Mouse (Mus musculus) liver, embryonic 15.5 days (tissue): ENCODE measurements around the gene Prl7a2. TPM values are rescaled to one million over a fixed set of nuclear protein-coding genes. Genes with fewer than 3 reads are reported as not detected.

Experiments used
- ATAC-seq: fragments of 200-750 bp; cut with Nextera tagmentation; 2 replicates; pipeline ENCODE4 v1.8.0; 2017; ENCODE audit warnings: moderate number of reproducible peaks, mild to moderate bottlenecking, moderate library complexity; ENCODE audit not compliant: insufficient read depth
- H3K27ac ChIP-seq: fragments of 300-500 bp; sonication (generic); replicated peaks from 2 replicates; pipeline ENCODE4 v1.5.1; 2015; ENCODE audit warnings: mild to moderate bottlenecking, inconsistent platforms
- H3K27me3 ChIP-seq: fragments of 300-500 bp; sonication (generic); 2 replicates; pipeline ENCODE4 v1.6.1; 2015; ENCODE audit warnings: mild to moderate bottlenecking, inconsistent platforms
- H3K36me3 ChIP-seq: fragments of 300-500 bp; sonication (generic); replicated peaks from 2 replicates; pipeline ENCODE4 v1.6.1; 2015; ENCODE audit warnings: moderate library complexity, mild to moderate bottlenecking, inconsistent platforms
- H3K4me1 ChIP-seq: fragments of 300-500 bp; sonication (generic); replicated peaks from 2 replicates; pipeline ENCODE4 v1.6.1; 2015; ENCODE audit warnings: inconsistent platforms
- H3K4me2 ChIP-seq: fragments of 300-500 bp; sonication (generic); 2 replicates; pipeline ENCODE4 v1.6.1; 2015; ENCODE audit warnings: moderate library complexity, mild to moderate bottlenecking, inconsistent platforms
- H3K4me3 ChIP-seq: fragments of 300-500 bp; sonication (generic); replicated peaks from 2 replicates; pipeline ENCODE4 v1.5.1; 2015; ENCODE audit warnings: mild to moderate bottlenecking, inconsistent platforms
- H3K9ac ChIP-seq: fragments of 300-500 bp; sonication (generic); 2 replicates; pipeline ENCODE4 v1.6.1; 2015; ENCODE audit warnings: moderate library complexity, mild to moderate bottlenecking, inconsistent platforms
- H3K9me3 ChIP-seq: fragments of 300-500 bp; sonication (generic); replicated peaks from 2 replicates; pipeline ENCODE4 v1.6.1; 2016; ENCODE audit warnings: inconsistent platforms
- WGBS: fragments of 180-500 bp; shearing (Covaris S2); methylation state at CpG from one replicate; pipeline ENCODE4 v1.1.7; 2015; ENCODE audit warnings: mixed read lengths; ENCODE audit not compliant: insufficient replicate concordance; 5-methylcytosine and 5-hydroxymethylcytosine counted together
- polyA plus RNA-seq: library from polyadenylated mRNA; unstranded; fragments of >200 nt; fragmentation: Nextera tagmentation; extraction: Ambion mirVana; gene quantifications from 2 replicates; pipeline ENCODE4 v1.2.1, GENCODE M21; 2015

Gene Prl7a2
- not detected in 2 replicates for polyA plus RNA-seq

DNA sequence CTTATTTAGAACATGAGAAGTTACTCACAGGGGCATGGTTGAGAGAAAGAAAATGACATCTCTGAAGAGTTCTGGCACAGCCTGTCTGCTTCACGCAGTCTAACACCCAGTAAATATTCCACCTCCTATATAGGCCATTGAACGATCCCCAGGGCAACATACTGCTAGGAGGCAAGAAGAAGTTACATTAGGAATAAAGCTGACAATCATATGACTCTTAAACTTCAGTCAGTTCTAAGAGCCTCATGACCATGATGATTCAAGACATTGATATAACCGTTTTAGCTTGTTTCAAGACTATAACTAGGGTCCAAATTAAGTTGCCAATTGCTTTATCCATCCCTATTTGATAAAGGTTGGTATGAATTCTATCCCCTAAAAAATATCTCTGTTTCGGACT is at the start of gene Prl7a2:
Gene Prl7a2, minus strand, starts transcription at position 101 of the 400 bp plus-strand sequence.
- Histone ChIP-seq H3K36me3 (no peaks in the 10 kb centered on the region), H3K27ac (no peak within 1 kb of the TSS), H3K9ac (no peak within 1 kb of the TSS), H3K9me3 (no peaks in the 10 kb centered on the region), H3K4me3 (no peak within 1 kb of the TSS), H3K27me3 (no peaks in the 10 kb centered on the region), H3K4me2 (no peak within 1 kb of the TSS), H3K4me1 (no peaks in the 10 kb centered on the region)
- WGBS, result 51% methylated on average over 4 of the region's 4 CpGs
- no peak for ATAC-seq

DNA sequence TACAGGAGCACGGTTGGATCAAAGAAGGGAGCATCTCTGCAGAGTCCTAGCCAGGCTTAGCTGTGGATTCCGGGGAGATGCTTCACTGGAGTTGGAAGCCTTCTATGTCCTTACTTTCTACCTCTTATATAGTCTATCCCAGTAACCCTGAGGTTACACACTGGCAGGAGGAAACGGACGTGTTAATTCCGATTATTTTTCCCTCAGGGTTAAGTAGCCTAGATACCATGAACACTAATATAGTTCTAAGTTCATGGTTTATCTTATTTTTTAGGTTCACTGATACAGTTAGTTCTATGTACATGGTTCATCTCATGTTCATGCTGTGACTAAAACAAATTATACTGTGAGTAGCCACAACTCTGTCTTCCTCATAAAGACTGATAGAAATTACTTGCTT is 48.8 kb upstream of the Prl7a2 start, which contains the start of gene Prl7d1:
Gene Prl7d1, minus strand, starts transcription at position 101 of the 400 bp plus-strand sequence.
- ATAC-seq, result no peak
- Histone ChIP-seq H3K4me2 (no peak within 1 kb of the TSS), H3K27ac (no peak within 1 kb of the TSS), H3K27me3 (no peaks in the 10 kb centered on the region), H3K36me3 (no peaks in the 10 kb centered on the region), H3K9ac (no peak within 1 kb of the TSS), H3K9me3 (no peaks in the 10 kb centered on the region), H3K4me1 (no peaks in the 10 kb centered on the region), H3K4me3 (no peak within 1 kb of the TSS)
- 68% methylated on average over 5 of the region's 5 CpGs for WGBS

DNA sequence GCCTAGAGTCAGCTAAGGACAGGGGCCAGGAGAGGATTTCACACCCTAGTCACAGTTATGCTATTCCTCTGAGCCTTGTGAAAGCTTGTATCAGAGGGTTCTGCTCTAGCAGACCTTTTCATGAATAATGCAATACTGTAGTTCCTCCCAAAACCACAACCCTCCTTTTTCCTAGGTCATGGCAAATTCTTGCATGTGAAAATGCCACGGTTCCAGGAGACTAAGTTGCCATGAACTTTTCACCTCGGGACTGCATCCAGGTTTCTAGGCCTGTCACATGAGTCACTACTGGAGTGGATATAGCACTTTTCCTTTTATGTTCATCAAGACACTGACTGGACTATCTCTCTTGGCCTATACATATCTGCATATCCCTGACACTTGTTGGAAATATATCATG is 38.7 kb upstream of the Prl7a2 start:
- no peak overlapping the region for H3K4me3 ChIP-seq
- H3K4me2 ChIP-seq, result no peak overlapping the region
- no peak overlapping the region for H3K9ac ChIP-seq
- no peak for ATAC-seq
- H3K4me1 ChIP-seq, result no peaks in the 10 kb centered on the region
- no peak overlapping the region for H3K27ac ChIP-seq
- no peaks in the 10 kb centered on the region for H3K36me3 ChIP-seq
- H3K9me3 ChIP-seq, result no peaks in the 10 kb centered on the region
- no peaks in the 10 kb centered on the region for H3K27me3 ChIP-seq
- WGBS, result 31% methylated on average over 2 of the region's 2 CpGs

DNA sequence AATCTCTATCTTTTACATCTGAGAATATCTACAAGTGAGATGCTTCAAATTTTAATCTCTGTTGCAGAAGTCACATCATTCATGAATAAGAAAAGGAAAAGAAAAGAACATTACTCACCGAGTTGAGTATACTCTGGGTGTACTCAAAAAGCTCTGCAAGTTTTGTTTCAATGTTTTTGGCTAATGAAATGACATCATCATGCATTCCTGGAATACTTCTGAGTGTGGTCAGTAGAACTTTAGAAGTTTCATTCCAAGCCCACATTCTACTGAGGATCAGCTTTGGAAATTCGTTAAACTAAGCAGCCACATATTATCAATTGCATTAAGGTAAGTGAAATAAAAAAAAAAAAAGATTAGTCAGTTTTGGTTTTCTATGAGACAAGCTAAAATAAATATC is 7.1 kb downstream of the Prl7a2 start:
- Histone ChIP-seq H3K9me3 (no peaks in the 10 kb centered on the region), H3K4me2 (no peak overlapping the region), H3K4me3 (no peak overlapping the region), H3K27me3 (no peaks in the 10 kb centered on the region), H3K36me3 (no peaks in the 10 kb centered on the region), H3K9ac (no peak overlapping the region), H3K27ac (no peak overlapping the region), H3K4me1 (no peaks in the 10 kb centered on the region)
- no peak for ATAC-seq
- WGBS, result 49% methylated on average over 2 of the region's 2 CpGs

DNA sequence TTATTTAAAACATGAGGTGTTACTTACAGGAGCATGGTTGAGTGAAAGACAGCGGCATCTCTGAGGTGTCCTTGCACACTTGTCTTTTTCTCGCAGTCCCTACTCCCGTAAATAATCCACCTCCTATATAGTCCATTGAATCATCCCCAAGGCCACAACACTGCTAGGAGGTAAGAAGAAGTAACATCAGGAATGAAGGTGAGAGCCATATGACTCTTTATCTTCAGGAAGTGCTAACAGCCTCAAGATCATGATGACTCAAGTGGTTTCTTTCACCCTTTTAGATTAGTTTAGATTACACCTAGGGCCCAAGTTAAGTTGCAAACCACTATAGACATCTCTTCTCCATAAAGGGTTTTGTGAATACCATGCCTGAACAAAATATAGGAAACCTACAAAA is 25.4 kb downstream of the Prl7a2 start, which contains the start of gene Prl7a1:
Gene Prl7a1, minus strand, starts transcription at position 101 of the 400 bp plus-strand sequence.
- Histone ChIP-seq H3K27me3 (no peaks in the 10 kb centered on the region), H3K4me2 (no peak within 1 kb of the TSS), H3K9me3 (no peaks in the 10 kb centered on the region), H3K36me3 (no peaks in the 10 kb centered on the region), H3K4me3 (no peak within 1 kb of the TSS), H3K9ac (no peak within 1 kb of the TSS), H3K27ac (no peak within 1 kb of the TSS), H3K4me1 (no peaks in the 10 kb centered on the region)
- no peak for ATAC-seq
- 74% methylated on average over 3 of the region's 3 CpGs for WGBS

DNA sequence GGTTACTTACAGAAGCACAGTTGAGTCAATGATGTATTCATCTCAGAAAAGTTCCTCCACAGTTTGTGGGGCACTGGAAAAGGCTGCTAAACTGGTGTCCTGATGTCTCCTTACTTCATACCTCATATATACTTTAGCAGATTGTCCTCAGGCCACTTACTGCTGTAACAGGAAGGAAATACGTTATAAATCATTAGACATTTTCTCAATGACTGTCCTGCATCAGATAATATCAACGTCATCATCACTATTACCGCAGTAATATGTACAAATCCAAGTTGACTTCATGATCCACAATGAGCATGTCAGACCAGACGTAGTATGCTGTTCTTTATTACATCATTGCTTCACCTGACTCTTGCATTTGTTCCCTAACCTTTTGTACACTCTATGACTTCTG is 57.4 kb downstream of the Prl7a2 start, which contains the start of gene Prl7b1:
Gene Prl7b1, minus strand, starts transcription at position 101 of the 400 bp plus-strand sequence.
- Histone ChIP-seq H3K9ac (no peak within 1 kb of the TSS), H3K9me3 (no peaks in the 10 kb centered on the region), H3K4me2 (no peak within 1 kb of the TSS), H3K27me3 (no peaks in the 10 kb centered on the region), H3K4me1 (no peaks in the 10 kb centered on the region), H3K36me3 (no peaks in the 10 kb centered on the region), H3K4me3 (no peak within 1 kb of the TSS), H3K27ac (no peak within 1 kb of the TSS)
- no peak for ATAC-seq
- WGBS, result 50% methylated on average over 4 of the region's 4 CpGs

Other genes starting within 250 kb of the Prl7a2 start
- not detected in 2 replicates for gene Prl8a6, start 229.3 kb downstream of the Prl7a2 start, polyA plus RNA-seq
- gene Prl8a8, start 154.8 kb downstream of the Prl7a2 start, polyA plus RNA-seq, result not detected in 2 replicates
- gene Prl8a9, start 103.4 kb downstream of the Prl7a2 start, polyA plus RNA-seq, result not detected in 2 replicates
- gene Prl8a1, start 85.9 kb downstream of the Prl7a2 start, polyA plus RNA-seq, result not detected in 2 replicates
- gene Prl7b1, start 57.5 kb downstream of the Prl7a2 start, polyA plus RNA-seq, result not detected in 2 replicates
- gene Prl7a1, start 25.5 kb downstream of the Prl7a2 start, polyA plus RNA-seq, result not detected in 2 replicates
- not detected in 2 replicates for gene Prl7d1, start 48.7 kb upstream of the Prl7a2 start, polyA plus RNA-seq
- not detected in 2 replicates for gene Prl7c1, start 112.8 kb upstream of the Prl7a2 start, polyA plus RNA-seq
- gene Prl2a1, start 133.6 kb upstream of the Prl7a2 start, polyA plus RNA-seq, result not detected in 2 replicates
- gene Prl2c1, start 181.3 kb upstream of the Prl7a2 start, polyA plus RNA-seq, result not detected in 2 replicates